Mouse (Mus musculus) spleen, adult 2 months (tissue): ENCODE data around the gene Trim3. TPM values are rescaled to one million over a fixed set of nuclear protein-coding genes. Genes with fewer than 3 reads are reported as not detected.
A peak's percentile ranks its signal among the peaks of the same experiment; 100 is the strongest.

Experiments
- DNase-seq, 2 experiments: peaks; one replicate each; pipeline versions ENCODE4 v3.0.0 to v3.0.0-alpha.2; 2012 to 2021; ENCODE audit warnings: low spot score in 2 of 2, low read depth in 1 of 2
- H3K27ac ChIP-seq: fragments of 200-500 bp; 2 replicates; pipeline ENCODE4 v1.5.1; 2012; ENCODE audit warnings: low read length, inconsistent platforms; ENCODE audit not compliant: insufficient read depth
- H3K27me3 ChIP-seq: fragments of 200-500 bp; 2 replicates; pipeline ENCODE4 v1.6.1; 2012; ENCODE audit warnings: mild to moderate bottlenecking, moderate library complexity, low read length, inconsistent platforms; ENCODE audit not compliant: control insufficient read depth, insufficient read depth
- H3K36me3 ChIP-seq: fragments of 200-500 bp; 2 replicates; pipeline ENCODE4 v1.6.1; 2012; ENCODE audit warnings: mild to moderate bottlenecking, low read length, inconsistent platforms; ENCODE audit not compliant: control insufficient read depth, insufficient read depth
- H3K4me1 ChIP-seq: fragments of 200-500 bp; 2 replicates; pipeline ENCODE4 v1.6.1; 2011; ENCODE audit warnings: inconsistent platforms; ENCODE audit not compliant: control insufficient read depth, insufficient read depth, insufficient read length
- H3K4me3 ChIP-seq: fragments of 200-500 bp; 2 replicates; pipeline ENCODE4 v1.5.1; 2011; ENCODE audit warnings: mild to moderate bottlenecking, inconsistent platforms; ENCODE audit not compliant: insufficient read depth, insufficient read length; ENCODE audit errors: extremely low read depth
- CTCF ChIP-seq: fragments of 200-500 bp; IDR thresholded peaks from 2 replicates; pipeline ENCODE4 v1.5.1; 2011; ENCODE audit warnings: mild to moderate bottlenecking, inconsistent platforms; ENCODE audit not compliant: insufficient read depth, insufficient read length, insufficient replicate concordance; ENCODE audit errors: extremely low read depth
- POLR2A ChIP-seq: fragments of 200-500 bp; IDR thresholded peaks from 2 replicates; pipeline ENCODE4 v1.6.1; 2011; ENCODE audit warnings: low read depth, low read length, inconsistent platforms
- WGBS: fragments of 180-500 bp; shearing (Covaris S2); methylation state at CpG from one replicate; pipeline ENCODE4 v1.1.7; 2018; 5-methylcytosine and 5-hydroxymethylcytosine counted together
- polyA plus RNA-seq: library from polyadenylated mRNA; depleted of rRNA; stranded (reverse); fragments of >200 nt; gene quantifications from 2 replicates; pipeline ENCODE4 v1.2.3, GENCODE M21; 2012; rRNA removed

Gene Trim3
- 25.4 and 35.1 TPM in 2 replicates for polyA plus RNA-seq

- H3K4me1 ChIP-seq, result peaks cover 2% of the 10 kb centered on the region; the same call in 1 of the 2 replicates
- 0 out of 2 replicates have a peak, but pooled peaks cover 2% of the 10 kb centered on the region for H3K27me3 ChIP-seq
- 0 out of 2 replicates have a peak within 1 kb of the TSS, but pooled peaks have one; percentile 55 for H3K27ac ChIP-seq
- peak within 1 kb of the TSS; percentile 82 for H3K4me3 ChIP-seq
- DNase-seq, result peak; percentile 15 to 84
- H3K36me3 ChIP-seq, result 0 out of 2 replicates have a peak, but pooled peaks cover 1% of the 10 kb centered on the region
- no peak for TF ChIP-seq CTCF
- TF ChIP-seq POLR2A, result no peak; the same call in 1 of the 2 replicates
- WGBS, result under 1% methylated on average over 70 of the region's 71 CpGs
These were observed at the start of gene Trim3 for GRCm38 (mm10) chr7:105633127-105633800. Gene Trim3, minus strand, starts transcription at chr7:105633571.

- peaks cover 3% of the 10 kb centered on the region; the same call in 1 of the 2 replicates for H3K4me1 ChIP-seq
- DNase-seq, result peak; percentile 36 to 42
- TF ChIP-seq POLR2A (no peak), CTCF (peak; percentile 29; the same call in 1 of the 2 replicates)
- H3K27me3 ChIP-seq, result no peaks in the 10 kb centered on the region
- H3K36me3 ChIP-seq, result no peaks in the 10 kb centered on the region; the same call in 1 of the 2 replicates
- H3K4me3 ChIP-seq, result peak within 1 kb of the TSS; percentile 53
- H3K27ac ChIP-seq, result no peak within 1 kb of the TSS
- WGBS, result 5% methylated on average over 17 of the region's 17 CpGs
These were observed 17.5 kb upstream of the Trim3 start, which contains the start of gene Dnhd1 for GRCm38 (mm10) chr7:105650639-105651435. Gene Dnhd1, plus strand, starts transcription at chr7:105650827.

GRCm38 (mm10) chr7:105641936-105642335 lies 8.6 kb upstream of the Trim3 start:
- Histone ChIP-seq H3K36me3 (peaks cover 2% of the 10 kb centered on the region; the same call in 1 of the 2 replicates), H3K27me3 (no peaks in the 10 kb centered on the region), H3K4me1 (peaks cover 7% of the 10 kb centered on the region; the same call in 1 of the 2 replicates), H3K4me3 (no peak overlapping the region), H3K27ac (no peak overlapping the region)
- 68% methylated on average over 3 of the region's 3 CpGs for WGBS
- DNase-seq, result no peak
- TF ChIP-seq POLR2A (no peak), CTCF (no peak)

- H3K27ac ChIP-seq, result peak overlapping the region; percentile 91
- peaks cover 4% of the 10 kb centered on the region; the same call in 1 of the 2 replicates for H3K36me3 ChIP-seq
- no peaks in the 10 kb centered on the region for H3K27me3 ChIP-seq
- peak in 1 of 2 experiments; percentile 26 for DNase-seq
- peak overlapping the region; percentile 79 for H3K4me3 ChIP-seq
- whole genome bisulfite sequencing, result under 1% methylated on average over 18 of the region's 18 CpGs
- TF ChIP-seq CTCF (no peak), POLR2A (no peak)
- peaks cover 7% of the 10 kb centered on the region; the same call in 1 of the 2 replicates for H3K4me1 ChIP-seq
These were observed 7.5 kb upstream of the Trim3 start for GRCm38 (mm10) chr7:105640894-105641255.

- under 1% methylated on average over 44 of the region's 45 CpGs for WGBS
- Histone ChIP-seq H3K27ac (peak within 1 kb of the TSS; percentile 91), H3K36me3 (peaks cover 4% of the 10 kb centered on the region; the same call in 1 of the 2 replicates), H3K4me1 (peaks cover 7% of the 10 kb centered on the region; the same call in 1 of the 2 replicates), H3K27me3 (no peaks in the 10 kb centered on the region), H3K4me3 (peak within 1 kb of the TSS; percentile 79)
- DNase-seq, result peak; percentile 95 to 97
- TF ChIP-seq CTCF, result no peak
- peak; percentile 91 for TF ChIP-seq POLR2A
These were observed 7.0 kb upstream of the Trim3 start, which contains the start of the genes Arfip2 and Gm45799 for GRCm38 (mm10) chr7:105640233-105640893. Gene Arfip2, minus strand, starts transcription at chr7:105640416. Gene Gm45799, plus strand, starts transcription at chr7:105640552.

- Histone ChIP-seq H3K27me3 (no peaks in the 10 kb centered on the region), H3K4me3 (peak within 1 kb of the TSS; percentile 79), H3K36me3 (peaks cover 4% of the 10 kb centered on the region; the same call in 1 of the 2 replicates), H3K4me1 (peaks cover 7% of the 10 kb centered on the region; the same call in 1 of the 2 replicates), H3K27ac (peak within 1 kb of the TSS; percentile 91)
- TF ChIP-seq CTCF (no peak), POLR2A (no peak)
- 3% methylated on average over 2 of the region's 2 CpGs for WGBS
- DNase-seq, result no peak
These were observed 6.4 kb upstream of the Trim3 start, which contains the start of gene Timm10b for GRCm38 (mm10) chr7:105639756-105640155. Gene Timm10b, plus strand, starts transcription at chr7:105640056.
